Mouse (Mus musculus) liver, adult (tissue): ENCODE data around the gene Banf2.

ENCODE experiments used
- GATA4 ChIP-seq: IDR thresholded peaks from 2 replicates; pipeline ENCODE4 v1.6.1; 2014; ENCODE audit warnings: mild to moderate bottlenecking, low read length; ENCODE audit not compliant: insufficient replicate concordance

Banf2 gene

DNA sequence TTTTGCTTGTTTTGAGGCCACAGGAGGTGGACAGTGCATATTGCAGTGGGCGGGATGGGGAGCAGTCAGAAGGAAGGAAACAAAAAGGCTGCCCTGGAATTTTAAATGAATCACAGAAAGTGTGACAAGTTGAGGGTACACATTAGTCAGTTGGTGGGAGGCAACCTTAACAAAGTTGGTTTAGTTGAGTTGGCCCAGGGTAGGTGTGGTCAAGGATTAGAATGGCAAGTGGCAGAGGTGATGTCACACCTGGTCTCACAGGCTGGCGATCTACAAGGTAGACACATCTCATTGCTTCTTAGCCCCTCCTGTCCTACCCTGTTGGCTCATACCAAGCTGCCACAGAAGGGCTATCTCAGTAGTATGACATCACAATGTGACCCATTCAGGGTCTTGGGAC lies at the start of gene Banf2:
Banf2 (plus strand) TSS at position 396 of the 400 bp plus-strand sequence.
- no peak for TF ChIP-seq GATA4

DNA sequence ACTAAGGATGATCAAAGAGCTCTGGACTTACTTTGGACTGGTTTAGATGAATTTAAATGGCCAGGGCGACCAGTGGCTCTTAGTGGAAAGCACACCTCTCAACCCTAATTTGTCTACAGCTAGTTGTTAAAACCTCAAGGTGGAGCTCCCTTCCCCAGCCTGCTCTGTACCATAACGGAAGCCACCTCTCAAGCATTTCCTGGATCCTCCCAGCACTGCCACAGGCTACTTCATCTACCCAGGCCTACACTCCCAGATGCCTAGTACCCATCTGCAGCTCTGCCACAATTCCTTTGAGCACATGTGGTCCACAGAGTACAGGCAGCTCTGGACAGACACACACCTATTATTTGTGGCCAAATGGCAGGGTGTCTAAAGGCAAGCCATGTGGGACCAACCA lies 49.4 kb upstream of the Banf2 start:
- no peak for TF ChIP-seq GATA4

DNA sequence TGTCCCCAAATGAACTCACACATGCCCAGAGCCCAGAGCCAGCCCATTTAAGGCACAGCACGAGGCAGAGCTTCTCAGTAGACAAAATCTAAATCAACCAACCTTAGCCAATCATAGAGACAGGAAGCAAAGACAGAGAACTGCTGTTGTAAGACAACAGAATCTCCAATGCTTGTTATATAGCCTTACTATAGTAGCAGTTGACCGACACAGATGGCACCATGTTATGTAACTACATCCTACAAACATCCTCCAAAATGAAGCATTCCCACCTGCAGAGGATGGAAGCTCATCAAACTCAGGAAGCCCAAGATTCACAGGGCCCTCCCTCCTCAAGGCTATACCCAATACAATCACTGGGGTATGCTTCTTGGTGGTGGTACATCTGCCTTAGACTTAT lies 45.4 kb upstream of the Banf2 start:
- TF ChIP-seq GATA4 = no peak

DNA sequence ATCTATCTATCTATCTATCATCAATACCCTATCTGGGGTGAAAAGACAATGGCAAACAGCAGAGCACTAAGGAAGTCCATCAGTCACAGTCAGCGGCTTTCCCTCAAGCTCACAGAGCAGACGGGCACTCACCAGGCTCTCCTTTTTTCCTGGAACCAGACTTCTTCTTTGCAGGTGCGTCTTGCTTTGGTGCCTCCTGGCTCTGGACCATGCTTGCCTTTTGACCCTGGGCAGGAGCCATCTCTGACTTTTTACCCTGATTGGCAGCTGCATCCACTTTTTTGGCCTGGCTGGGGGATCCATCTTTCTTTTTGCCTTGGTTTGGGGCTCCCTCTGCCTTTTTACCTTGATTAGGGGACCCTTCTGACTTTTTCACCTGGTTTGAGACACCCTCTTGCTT lies 44.8 kb upstream of the Banf2 start:
- no peak for TF ChIP-seq GATA4

GRCm38 (mm10) chr2:143990997-143991396 lies 41.9 kb upstream of the Banf2 start:
- no peak for TF ChIP-seq GATA4

DNA sequence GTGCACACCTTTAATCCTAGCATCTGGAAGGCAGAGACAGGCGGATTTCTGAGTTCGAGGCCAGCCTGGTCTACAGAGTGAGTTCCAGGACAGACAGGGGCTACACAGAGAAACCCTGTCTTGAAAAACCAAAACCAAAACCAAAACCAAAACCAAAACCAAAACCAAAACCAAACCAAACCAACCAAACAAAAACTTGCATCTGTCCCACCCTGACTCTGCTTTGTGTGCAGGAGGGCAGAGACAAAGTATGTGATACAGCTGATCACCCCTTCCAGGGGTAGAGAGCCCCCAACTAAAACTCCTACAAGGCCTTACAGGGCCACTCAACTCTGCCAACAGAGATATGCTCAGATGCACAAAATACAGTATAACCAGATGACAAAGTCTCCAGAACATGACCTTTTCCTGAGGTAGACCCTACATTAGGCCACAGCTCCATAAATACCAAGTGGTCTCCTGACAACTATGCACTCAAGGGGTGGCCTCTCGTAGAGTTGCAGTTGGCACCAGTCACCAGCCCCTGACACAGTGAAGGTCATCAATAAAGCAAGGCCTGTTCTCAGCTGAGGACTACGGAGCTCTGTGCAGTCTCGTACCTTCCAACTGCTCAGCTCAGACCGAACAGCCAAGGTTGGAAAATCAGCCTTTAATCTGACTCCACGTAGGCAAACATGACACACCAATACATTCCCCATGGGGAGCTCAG lies 40.7 kb upstream of the Banf2 start:
- TF ChIP-seq GATA4 = no peak

DNA sequence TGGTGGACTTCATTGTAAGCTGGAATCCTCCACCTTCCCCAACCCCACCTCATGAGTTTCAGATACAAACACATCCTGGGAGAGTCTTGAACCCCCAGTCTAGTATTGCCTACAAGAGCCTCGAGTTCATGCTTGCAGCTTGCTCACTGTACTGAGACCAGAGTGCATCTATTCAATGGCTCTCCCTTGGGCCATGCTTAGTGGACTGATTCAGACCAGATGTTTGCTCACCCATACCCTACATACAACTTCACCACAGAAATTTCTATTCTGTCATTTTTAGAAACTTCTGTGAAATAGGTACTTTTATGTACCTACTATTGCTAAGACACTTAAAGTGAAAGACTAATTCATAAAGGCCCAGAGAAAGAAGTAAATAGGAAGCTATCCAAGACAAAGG lies 39.9 kb upstream of the Banf2 start:
- TF ChIP-seq GATA4 = no peak

GRCm38 (mm10) chr2:144002229-144002984 lies 30.5 kb upstream of the Banf2 start:
- no peak for TF ChIP-seq GATA4

- TF ChIP-seq GATA4 = no peak
Measured at GRCm38 (mm10) chr2:144003544-144003943, 29.3 kb upstream of the Banf2 start.

GRCm38 (mm10) chr2:144005166-144005955 lies 27.5 kb upstream of the Banf2 start:
- no peak for TF ChIP-seq GATA4

DNA sequence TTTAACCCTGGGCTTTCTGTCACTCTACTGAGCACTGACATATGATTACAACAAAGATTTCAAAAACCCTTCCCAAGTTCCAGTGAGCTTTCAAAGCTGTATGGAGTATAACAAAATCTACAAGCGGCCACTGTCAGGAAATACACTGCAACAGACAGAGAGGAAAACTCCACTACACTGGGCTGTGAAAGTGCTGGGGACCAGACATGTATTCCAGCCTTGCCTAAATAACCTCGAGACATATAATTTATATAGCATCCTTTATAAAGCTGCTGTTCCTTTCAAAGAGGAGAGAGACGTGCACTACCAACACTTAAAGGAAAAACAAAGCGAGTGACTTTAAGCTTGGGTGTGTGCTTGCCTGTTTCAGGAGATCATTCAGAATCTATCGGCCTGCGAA lies 26.2 kb upstream of the Banf2 start:
- no peak for TF ChIP-seq GATA4

GRCm38 (mm10) chr2:144007211-144007610 lies 25.6 kb upstream of the Banf2 start:
- no peak for TF ChIP-seq GATA4

DNA sequence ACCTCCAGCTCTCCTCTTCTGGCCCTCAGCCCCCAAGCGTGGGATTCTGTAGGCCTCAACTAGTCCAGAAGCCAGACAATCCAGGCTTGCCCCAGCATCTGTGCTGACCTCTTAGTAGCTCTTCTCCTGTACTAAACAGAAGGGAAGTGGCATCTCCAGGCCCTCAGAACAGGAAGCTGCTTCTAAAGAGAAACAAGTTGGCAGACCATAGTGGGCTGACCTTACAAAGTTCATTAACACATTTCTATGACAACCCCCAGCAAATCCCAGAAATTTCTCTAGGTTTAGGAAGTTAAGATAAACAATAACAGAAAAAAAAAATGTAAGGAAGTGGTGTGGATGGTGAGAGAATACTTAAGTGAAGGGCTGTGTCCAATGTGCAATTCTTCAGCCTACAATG lies 23.8 kb upstream of the Banf2 start:
- TF ChIP-seq GATA4 = no peak

- peak; percentile 98 for TF ChIP-seq GATA4
Measured at GRCm38 (mm10) chr2:144009551-144010281, 23.1 kb upstream of the Banf2 start.
